In genomic region chr7:125310971-125311370, GRCm38 (mm10) we compare ENCODE assay signal across 15 mouse cellular contexts.
DNase-seq lines count a peak whose midpoint lies in the region; ATAC-seq lines count a peak whose summit lies in the region.
"Had no signal": no experiment of that assay in that cellular context is flagged by ENCODE, and none has a peak within 500 bp of the region (broad histone marks: within the 10 kb centered on the region; RNA-seq: fewer than 3 reads in every experiment).

No protein-coding gene starts in this region.

- H3K9me3 ChIP-seq in heart, embryonic 11.5 days (replicated peaks; ENCODE audit: control insufficient read depth, low read length) = no peaks in the 10 kb centered on the region
- H3K9me3 ChIP-seq: liver, embryonic 15.5 days; neural tube, embryonic 15.5 days had no signal

- H3K36me3 ChIP-seq in heart, embryonic 11.5 days (ENCODE audit: control insufficient read depth, insufficient read depth, low read length) = no peaks in the 10 kb centered on the region
- H3K36me3 ChIP-seq: liver, embryonic 15.5 days; neural tube, embryonic 15.5 days had no signal

- DNase-seq in right cerebral cortex, adult 18-20 months = peak; percentile 14
- no peak for DNase-seq in right cerebral cortex, postnatal 14 days
- DNase-seq in cerebellum, postnatal 10 days = peak; percentile 40 to 42
- DNase-seq in layer of hippocampus, adult 9-11 months = peak; percentile 78
- no peak for DNase-seq in embryo, embryonic 10 days (ENCODE audit: low spot score)
- DNase-seq in thymus, postnatal 0 days (ENCODE audit: low spot score) = no peak
- DNase-seq: heart, postnatal 14 days; lung, postnatal 36 days had no signal

- no peaks in the 10 kb centered on the region for H3K27me3 ChIP-seq in heart, embryonic 11.5 days (ENCODE audit: control insufficient read depth, insufficient read depth, low read length)
- H3K27me3 ChIP-seq: liver, embryonic 15.5 days; neural tube, embryonic 15.5 days had no signal

- H3K4me3 ChIP-seq in heart, embryonic 11.5 days (ENCODE audit: low read depth, low read length) = no peak overlapping the region
- H3K4me3 ChIP-seq: erythroblast, embryonic 14.5 days; left cerebral cortex, adult 2 months; liver, embryonic 15.5 days; neural tube, embryonic 15.5 days had no signal

- H3K4me2 ChIP-seq in heart, embryonic 11.5 days = no peak overlapping the region
- H3K4me2 ChIP-seq: liver, embryonic 15.5 days; neural tube, embryonic 15.5 days had no signal

- WGBS in heart, embryonic 11.5 days (ENCODE audit: insufficient replicate concordance) = 77% methylated on average over 4 of the region's 4 CpGs

- H3K27ac ChIP-seq in heart, embryonic 11.5 days (ENCODE audit: low read depth, low read length) = no peak overlapping the region
- H3K27ac ChIP-seq: left cerebral cortex, adult 2 months; liver, embryonic 15.5 days; neural tube, embryonic 15.5 days; stomach, postnatal 0 days had no signal

- H3K9ac ChIP-seq in heart, embryonic 11.5 days (ENCODE audit: low read depth, low read length) = no peak overlapping the region
- H3K9ac ChIP-seq: liver, embryonic 15.5 days; neural tube, embryonic 15.5 days had no signal

- H3K4me1 ChIP-seq in heart, embryonic 11.5 days (ENCODE audit: control insufficient read depth, insufficient read depth, low read length) = no peaks in the 10 kb centered on the region
- H3K4me1 ChIP-seq: liver, embryonic 15.5 days had no signal

- no peak for ATAC-seq in heart, embryonic 11.5 days (replicated peaks; ENCODE audit: insufficient number of reproducible peaks, low FRiP score, low TSS enrichment)
- ATAC-seq: intestine, postnatal 0 days had no signal

Comparison
In these comparisons a context has a peak if more than half of its experiments do, and no peak if none do; other contexts are left out.
1. DNase-seq: peak in right cerebral cortex, adult 18-20 months (single experiment), cerebellum, postnatal 10 days (2 of 2) and layer of hippocampus, adult 9-11 months (single experiment); none in right cerebral cortex, postnatal 14 days (single experiment), embryo, embryonic 10 days (single experiment) and thymus, postnatal 0 days (single experiment).